Mouse (Mus musculus) embryonic fibroblast, embryonic 13.5 days (primary cell): Measurements from ENCODE around the gene Grk5. TPM values are rescaled to one million over a fixed set of nuclear protein-coding genes. Genes with fewer than 3 reads are reported as not detected.

Source experiments
- H3K27ac ChIP-seq: 2 replicates; pipeline ENCODE4 v1.5.1; 2012; ENCODE audit warnings: low read length, control low read depth, inconsistent platforms; ENCODE audit not compliant: insufficient read depth
- H3K4me1 ChIP-seq: 2 replicates; pipeline ENCODE4 v1.6.1; 2011; ENCODE audit warnings: low read length; ENCODE audit not compliant: control insufficient read depth, insufficient read depth
- H3K4me3 ChIP-seq: 2 replicates; pipeline ENCODE4 v1.5.1; 2011; ENCODE audit warnings: mild to moderate bottlenecking, control low read depth, low read length; ENCODE audit not compliant: insufficient read depth
- CTCF ChIP-seq: IDR thresholded peaks from 2 replicates; pipeline ENCODE4 v1.5.1; 2011; ENCODE audit warnings: mild to moderate bottlenecking, control low read depth, low read length, moderate library complexity, borderline replicate concordance; ENCODE audit not compliant: insufficient read depth
- POLR2A ChIP-seq: IDR thresholded peaks from 2 replicates; pipeline ENCODE4 v1.6.1; 2011; ENCODE audit warnings: low read depth, mild to moderate bottlenecking, control low read depth, low read length, moderate library complexity
- polyA plus RNA-seq: library from polyadenylated mRNA; stranded (reverse); fragments of >200 nt; gene quantifications from 2 replicates; pipeline ENCODE4 v1.2.4, GENCODE M21; 2011; ENCODE audit warnings: low read depth; ENCODE audit not compliant: missing spikeins, insufficient read length

The Grk5 gene
- polyA plus RNA-seq, 1 experiment: 11.9 TPM

DNA sequence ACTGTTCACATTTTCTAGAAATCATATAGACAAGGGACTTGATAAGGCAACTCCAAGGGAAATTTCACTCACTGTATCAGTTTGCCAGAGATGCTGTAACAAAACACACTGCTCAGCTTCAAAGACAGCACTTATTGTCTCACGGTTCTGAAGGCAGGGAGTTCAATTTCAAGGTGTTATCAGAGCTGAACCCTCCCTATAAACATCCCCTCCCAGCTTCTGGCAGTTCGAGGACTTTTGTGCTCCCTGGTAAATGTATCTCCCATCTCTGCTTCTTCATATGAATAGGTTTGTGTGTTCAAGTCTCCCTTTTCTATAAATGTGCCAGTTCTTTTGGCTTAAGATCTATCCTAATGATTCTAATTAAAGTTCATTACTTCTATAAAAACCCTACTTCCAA, 105.3 kb downstream of the Grk5 start:
- no peaks in the 10 kb centered on the region for H3K4me1 ChIP-seq
- no peak overlapping the region for H3K27ac ChIP-seq

DNA sequence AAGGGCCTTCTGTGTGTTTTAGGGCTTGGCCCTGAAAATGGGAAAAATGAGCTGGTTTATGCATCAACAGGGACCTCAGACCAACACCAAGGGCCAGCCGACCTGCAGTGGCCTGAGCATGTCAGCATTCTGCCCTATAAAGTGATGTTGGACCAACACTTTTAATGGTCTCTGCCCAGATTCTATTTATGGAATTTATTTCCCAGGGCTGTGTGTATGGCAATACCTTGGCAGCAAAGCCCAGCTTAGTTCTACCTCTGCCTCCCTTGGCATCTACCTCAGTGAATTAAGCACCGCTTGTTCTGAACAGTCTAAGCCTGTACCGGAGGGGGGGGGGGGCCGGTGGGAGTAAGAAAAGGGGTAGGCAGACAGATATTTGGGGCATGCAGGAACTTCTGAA, 108.2 kb downstream of the Grk5 start:
- H3K4me3 ChIP-seq: no peak overlapping the region
- TF ChIP-seq POLR2A (no peak), CTCF (no peak)
- H3K27ac ChIP-seq: no peak overlapping the region
- peaks cover 2% of the 10 kb centered on the region; the same call in 1 of the 2 replicates for H3K4me1 ChIP-seq

More for the DNA sequence above, 105.3 kb downstream of the Grk5 start:
- no peak overlapping the region for H3K4me3 ChIP-seq
- TF ChIP-seq CTCF (no peak), POLR2A (no peak)

DNA sequence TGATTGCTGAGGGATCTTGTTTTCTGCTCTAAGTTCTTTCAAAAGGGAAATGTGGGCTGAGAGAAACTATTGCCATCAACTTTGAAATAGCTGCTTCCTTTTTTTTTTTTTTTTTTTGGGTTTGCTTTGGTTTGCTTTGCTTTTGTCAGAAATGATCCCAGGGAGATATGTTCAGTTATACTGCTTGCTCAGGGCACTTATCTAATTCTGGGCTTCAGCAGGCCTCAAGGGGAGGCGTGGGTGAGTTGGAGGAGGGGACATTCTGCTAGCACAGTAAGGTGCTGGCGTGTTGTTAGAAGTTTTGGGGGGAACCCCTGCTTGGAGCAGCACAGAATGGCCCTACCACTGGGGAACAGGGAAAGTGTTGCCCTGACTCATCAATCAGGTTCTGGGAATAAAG, 110.1 kb downstream of the Grk5 start:
- TF ChIP-seq CTCF (no peak), POLR2A (no peak)
- Histone ChIP-seq H3K4me3 (no peak overlapping the region), H3K27ac (no peak overlapping the region), H3K4me1 (peaks cover 2% of the 10 kb centered on the region; the same call in 1 of the 2 replicates)

GRCm38 (mm10) chr19:61000958-61001357, 111.4 kb downstream of the Grk5 start:
- peaks cover 2% of the 10 kb centered on the region; the same call in 1 of the 2 replicates for H3K4me1 ChIP-seq
- no peak for TF ChIP-seq POLR2A
- no peak for TF ChIP-seq CTCF
- no peak overlapping the region for H3K27ac ChIP-seq
- no peak overlapping the region for H3K4me3 ChIP-seq

DNA sequence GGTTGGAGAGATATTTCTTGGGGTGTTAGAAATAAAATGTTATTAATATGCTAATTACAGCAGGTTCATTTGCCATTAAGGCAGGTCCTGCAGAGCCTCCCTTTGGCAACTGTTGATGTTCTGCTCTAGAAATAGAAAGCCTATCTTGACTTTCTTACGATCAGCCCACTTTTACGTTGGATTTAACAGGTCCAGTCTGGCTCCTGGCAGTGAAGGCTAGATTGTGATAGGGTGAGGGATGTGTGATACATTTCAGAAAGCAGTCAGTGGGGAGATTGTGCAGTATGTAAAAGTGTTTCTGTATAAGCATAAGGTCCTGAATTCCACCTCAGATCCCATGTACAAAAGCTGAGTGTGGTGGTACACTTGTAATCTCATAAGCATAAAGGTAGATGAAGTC, 119.7 kb downstream of the Grk5 start:
- no peak overlapping the region for H3K27ac ChIP-seq
- H3K4me3 ChIP-seq: no peak overlapping the region
- no peaks in the 10 kb centered on the region for H3K4me1 ChIP-seq
- TF ChIP-seq CTCF (no peak), POLR2A (no peak)

- TF ChIP-seq POLR2A (no peak), CTCF (no peak)
- peaks cover 4% of the 10 kb centered on the region; the same call in 1 of the 2 replicates for H3K4me1 ChIP-seq
- H3K27ac ChIP-seq: no peak overlapping the region
- H3K4me3 ChIP-seq: no peak overlapping the region
Observed at GRCm38 (mm10) chr19:61017477-61018266, 128.1 kb downstream of the Grk5 start.

DNA sequence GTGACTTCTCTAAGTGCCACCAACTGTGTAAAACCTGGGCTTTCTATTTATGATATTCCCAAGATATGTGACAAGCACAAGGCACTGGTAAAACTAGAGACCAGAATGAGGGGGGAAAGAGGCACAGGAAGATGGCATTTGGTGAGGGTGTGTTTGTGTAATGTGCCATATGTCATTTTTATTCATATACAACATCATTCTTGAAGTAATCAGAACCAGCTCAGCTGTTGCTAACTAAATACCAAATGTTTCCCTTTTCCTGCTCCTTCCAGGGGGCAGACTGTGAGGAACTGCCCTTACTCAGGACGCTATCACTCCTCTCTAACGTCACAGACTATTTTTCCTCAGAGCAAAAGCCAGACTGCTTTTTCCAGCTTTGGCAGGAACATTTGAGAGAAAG, 132.0 kb downstream of the Grk5 start:
- no peak overlapping the region for H3K27ac ChIP-seq
- TF ChIP-seq POLR2A: no peak
- no peak for TF ChIP-seq CTCF
- peaks cover 4% of the 10 kb centered on the region; the same call in 1 of the 2 replicates for H3K4me1 ChIP-seq
- no peak overlapping the region for H3K4me3 ChIP-seq

DNA sequence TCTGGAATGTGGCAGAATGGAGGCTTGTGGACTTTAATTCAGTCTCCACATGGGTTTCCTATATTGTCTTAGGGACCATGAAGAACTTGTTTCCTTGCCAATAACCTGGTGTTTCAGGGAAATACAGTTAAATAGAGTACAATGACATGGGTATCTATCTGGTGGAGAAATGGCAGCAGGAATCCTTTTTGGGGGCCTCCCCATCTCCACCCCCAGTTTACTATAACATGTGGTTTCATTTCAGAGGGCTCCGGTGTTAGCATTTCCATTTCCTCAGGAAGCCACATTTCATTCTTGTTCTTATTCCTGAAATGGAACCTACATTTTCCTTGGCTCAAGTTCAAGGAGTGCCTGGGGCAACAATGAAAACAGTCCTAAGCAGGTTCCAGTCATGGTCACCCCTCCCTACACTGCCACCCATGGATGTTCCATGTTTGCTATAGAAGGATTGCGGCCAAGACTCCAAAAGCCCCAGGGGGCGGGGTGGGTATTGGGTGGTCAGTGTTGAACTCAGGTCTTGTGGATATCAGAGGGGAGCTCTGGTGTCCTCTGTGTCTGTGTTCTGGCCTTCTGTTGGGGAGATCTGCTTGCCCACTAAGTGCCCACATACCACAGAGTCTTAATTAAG, 132.5 kb downstream of the Grk5 start:
- H3K4me3 ChIP-seq: no peak overlapping the region
- H3K27ac ChIP-seq: no peak overlapping the region
- H3K4me1 ChIP-seq: peaks cover 4% of the 10 kb centered on the region; the same call in 1 of the 2 replicates
- TF ChIP-seq POLR2A (no peak), CTCF (no peak)

DNA sequence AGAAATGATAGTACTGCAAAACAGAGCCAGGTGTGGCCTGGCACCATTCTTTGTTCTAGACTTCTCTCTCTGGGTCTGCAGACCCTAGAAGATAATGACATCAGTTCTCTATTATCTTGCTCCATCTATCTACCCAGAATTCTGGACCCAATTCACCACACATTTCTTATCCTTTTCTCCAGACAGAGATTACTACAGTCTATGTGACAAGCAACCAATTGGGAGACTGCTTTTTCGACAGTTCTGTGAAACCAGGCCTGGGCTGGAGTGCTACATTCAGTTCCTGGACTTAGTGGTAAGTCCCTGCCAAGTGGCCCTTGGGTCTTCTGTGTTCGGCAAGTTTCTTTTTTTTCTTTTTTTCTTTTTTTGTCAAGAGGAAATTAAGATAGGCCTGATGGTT, 142.0 kb downstream of the Grk5 start:
- TF ChIP-seq CTCF (no peak), POLR2A (no peak)
- Histone ChIP-seq H3K4me3 (no peak overlapping the region), H3K4me1 (no peaks in the 10 kb centered on the region), H3K27ac (no peak overlapping the region)

DNA sequence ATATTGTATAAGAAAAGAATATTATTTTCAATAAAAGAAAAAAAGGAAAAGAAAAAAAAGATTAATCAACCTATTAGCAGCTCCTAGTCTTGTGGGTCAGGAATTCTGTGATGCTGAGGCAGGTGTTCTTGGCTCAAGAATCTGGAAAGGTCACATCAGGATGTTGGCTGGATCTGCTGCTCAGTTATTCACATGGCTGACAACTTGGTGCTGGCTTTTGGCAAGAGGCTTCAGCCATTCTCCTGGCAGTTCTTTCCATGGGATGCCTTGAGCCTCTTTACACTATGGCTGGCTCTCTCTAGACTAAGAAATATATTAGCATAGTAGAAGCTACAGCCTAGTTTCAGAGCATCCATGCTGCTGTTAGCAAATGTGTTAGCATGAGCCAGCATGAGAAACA, 149.6 kb downstream of the Grk5 start:
- Histone ChIP-seq H3K27ac (no peak overlapping the region), H3K4me3 (no peak overlapping the region), H3K4me1 (no peaks in the 10 kb centered on the region)
- TF ChIP-seq POLR2A: no peak
- TF ChIP-seq CTCF: no peak

- H3K4me3 ChIP-seq: no peak overlapping the region
- peaks cover 3% of the 10 kb centered on the region; the same call in 1 of the 2 replicates for H3K4me1 ChIP-seq
- TF ChIP-seq POLR2A: no peak
- no peak for TF ChIP-seq CTCF
- peak overlapping the region; percentile 27 for H3K27ac ChIP-seq
Observed at GRCm38 (mm10) chr19:61048646-61049045, 159.1 kb downstream of the Grk5 start.
